Mouse (Mus musculus) embryonic facial prominence, embryonic 11.5 days (tissue): ENCODE data around the gene Kcnq5. TPM values are rescaled to one million over a fixed set of nuclear protein-coding genes. Genes with fewer than 3 reads are reported as not detected.

Source experiments
- ATAC-seq: fragments of 200-750 bp; cut with Nextera tagmentation; replicated peaks from 2 replicates; pipeline ENCODE4 v1.8.0; 2017; ENCODE audit warnings: low read depth; ENCODE audit not compliant: insufficient number of reproducible peaks, low FRiP score, low TSS enrichment
- DNase-seq: peaks from one replicate; pipeline ENCODE4 v3.0.0-alpha.2; 2015; ENCODE audit warnings: low spot score
- H3K27ac ChIP-seq: fragments of 300-500 bp; sonication (generic); replicated peaks from 2 replicates; pipeline ENCODE4 v1.5.1; 2014; ENCODE audit warnings: mild to moderate bottlenecking, low read depth, low read length, control low read depth
- H3K27me3 ChIP-seq: fragments of 300-500 bp; sonication (generic); 2 replicates; pipeline ENCODE4 v1.6.1; 2014; ENCODE audit warnings: mild to moderate bottlenecking, low read length, moderate library complexity, mixed read lengths; ENCODE audit not compliant: control insufficient read depth, insufficient read depth
- H3K36me3 ChIP-seq: fragments of 300-500 bp; sonication (generic); replicated peaks from 2 replicates; pipeline ENCODE4 v1.6.1; 2014; ENCODE audit warnings: low read depth, mild to moderate bottlenecking, low read length, moderate library complexity, mixed read lengths; ENCODE audit not compliant: control insufficient read depth, insufficient read depth
- H3K4me1 ChIP-seq: fragments of 300-500 bp; sonication (generic); 2 replicates; pipeline ENCODE4 v1.6.1; 2014; ENCODE audit warnings: low read length, mixed read lengths; ENCODE audit not compliant: control insufficient read depth, insufficient read depth
- H3K4me2 ChIP-seq: fragments of 300-500 bp; sonication (generic); 2 replicates; pipeline ENCODE4 v1.6.1; 2014; ENCODE audit warnings: low read depth, mild to moderate bottlenecking, control low read depth, low read length, moderate library complexity
- H3K4me3 ChIP-seq: fragments of 300-500 bp; sonication (generic); 2 replicates; pipeline ENCODE4 v1.5.1; 2014; ENCODE audit warnings: low read depth, low read length, control low read depth
- H3K9ac ChIP-seq: fragments of 300-500 bp; sonication (generic); replicated peaks from 2 replicates; pipeline ENCODE4 v1.6.1; 2014; ENCODE audit warnings: mild to moderate bottlenecking, control low read depth, low read length
- H3K9me3 ChIP-seq: fragments of 300-500 bp; sonication (generic); replicated peaks from 2 replicates; pipeline ENCODE4 v1.6.1; 2016; ENCODE audit warnings: mild to moderate bottlenecking, low read length, inconsistent platforms, mixed read lengths; ENCODE audit not compliant: control insufficient read depth
- WGBS: fragments of 180-500 bp; shearing (Covaris S2); extraction: QIAGEN DNeasy Blood & Tissue Kit; methylation state at CpG from one replicate; pipeline ENCODE4 v1.1.7; 2014; 5-methylcytosine and 5-hydroxymethylcytosine counted together
- polyA plus RNA-seq: library from polyadenylated mRNA; unstranded; fragments of >200 nt; fragmentation: Nextera tagmentation; extraction: Ambion mirVana; gene quantifications from 2 replicates; pipeline ENCODE4 v1.2.1, GENCODE M21; 2014

Gene Kcnq5
- polyA plus RNA-seq, 1 experiment from 2014 or later, result 1.1 TPM

DNA sequence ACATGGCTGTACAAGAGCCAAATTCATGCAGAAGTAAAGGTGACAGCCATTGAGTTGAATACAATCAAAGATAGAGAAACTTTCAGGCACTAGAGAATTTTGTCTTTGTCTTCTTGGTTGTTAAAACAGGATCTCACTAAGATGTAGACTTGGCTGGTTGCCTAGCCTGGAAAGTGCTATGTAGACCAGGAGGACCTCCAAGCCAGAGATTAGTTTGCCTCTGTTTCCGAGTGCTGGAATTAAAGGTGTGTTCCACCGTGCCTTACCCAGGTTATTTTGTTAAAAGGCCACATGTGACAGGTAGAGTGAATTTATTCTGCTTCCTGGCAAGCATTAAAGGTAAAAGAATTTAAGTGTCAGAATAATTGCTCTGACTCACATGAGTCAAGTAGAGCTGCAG is 271.3 kb downstream of the Kcnq5 start:
- ATAC-seq (no peak), DNase-seq (no peak)
- no peaks in the 10 kb centered on the region for H3K9me3 ChIP-seq
- no peaks in the 10 kb centered on the region for H3K36me3 ChIP-seq
- WGBS, result 81% methylated on average over 2 of the region's 2 CpGs
- H3K4me1 ChIP-seq, result no peaks in the 10 kb centered on the region
- no peak overlapping the region for H3K27ac ChIP-seq
- no peaks in the 10 kb centered on the region for H3K27me3 ChIP-seq
- no peak overlapping the region for H3K4me3 ChIP-seq
- H3K4me2 ChIP-seq, result no peak overlapping the region
- H3K9ac ChIP-seq, result no peak overlapping the region

DNA sequence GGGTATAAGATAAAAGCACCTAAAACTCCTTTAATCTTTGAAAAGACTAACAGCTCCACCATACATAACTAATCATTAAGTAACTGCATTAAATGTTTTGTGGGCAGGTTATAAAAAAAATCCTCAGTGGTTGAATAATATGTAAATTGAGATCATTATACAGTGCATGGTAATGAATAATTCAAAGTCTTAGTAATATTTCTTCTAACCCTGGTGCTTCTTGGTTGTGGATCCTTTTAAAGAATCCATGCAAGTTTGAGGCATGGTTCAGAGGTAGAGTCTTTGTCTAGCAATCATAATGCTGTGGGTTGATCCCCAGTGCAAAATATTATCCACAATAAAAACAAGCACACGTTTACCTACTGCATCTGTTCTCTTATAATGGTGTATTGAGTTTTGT is 272.8 kb downstream of the Kcnq5 start:
- ATAC-seq (no peak), DNase-seq (no peak)
- 61% methylated on average over 1 of the region's 1 CpGs for WGBS

DNA sequence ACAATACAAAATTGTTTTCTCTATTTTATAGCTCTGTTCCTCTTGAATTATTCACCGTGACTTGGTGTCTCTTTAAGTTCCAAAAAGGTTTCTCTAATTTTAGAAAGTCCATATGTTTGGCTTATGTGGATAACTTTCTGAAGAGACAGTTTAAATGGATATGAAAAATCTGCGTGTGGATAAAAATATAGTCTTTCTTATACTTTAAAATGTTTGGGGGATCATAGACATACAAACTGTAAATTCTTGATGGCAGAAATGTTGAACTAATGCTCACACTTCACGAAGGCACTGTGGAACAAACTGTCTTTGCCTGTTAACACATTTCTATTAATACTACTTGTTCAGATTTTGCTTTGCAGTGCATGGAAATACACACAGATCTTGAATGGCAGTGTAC is 277.3 kb downstream of the Kcnq5 start:
- no peak for DNase-seq
- Histone ChIP-seq H3K4me1 (no peaks in the 10 kb centered on the region), H3K9me3 (no peaks in the 10 kb centered on the region), H3K4me2 (no peak overlapping the region), H3K27me3 (no peaks in the 10 kb centered on the region), H3K9ac (no peak overlapping the region), H3K36me3 (no peaks in the 10 kb centered on the region), H3K27ac (no peak overlapping the region), H3K4me3 (no peak overlapping the region)
- 88% methylated on average over 3 of the region's 3 CpGs for WGBS
- no peak for ATAC-seq

More for the DNA sequence above, 272.8 kb downstream of the Kcnq5 start:
- no peak overlapping the region for H3K9ac ChIP-seq
- no peak overlapping the region for H3K4me3 ChIP-seq
- no peaks in the 10 kb centered on the region for H3K9me3 ChIP-seq
- H3K4me2 ChIP-seq, result no peak overlapping the region
- no peaks in the 10 kb centered on the region for H3K4me1 ChIP-seq
- no peaks in the 10 kb centered on the region for H3K36me3 ChIP-seq
- no peaks in the 10 kb centered on the region for H3K27me3 ChIP-seq
- no peak overlapping the region for H3K27ac ChIP-seq

DNA sequence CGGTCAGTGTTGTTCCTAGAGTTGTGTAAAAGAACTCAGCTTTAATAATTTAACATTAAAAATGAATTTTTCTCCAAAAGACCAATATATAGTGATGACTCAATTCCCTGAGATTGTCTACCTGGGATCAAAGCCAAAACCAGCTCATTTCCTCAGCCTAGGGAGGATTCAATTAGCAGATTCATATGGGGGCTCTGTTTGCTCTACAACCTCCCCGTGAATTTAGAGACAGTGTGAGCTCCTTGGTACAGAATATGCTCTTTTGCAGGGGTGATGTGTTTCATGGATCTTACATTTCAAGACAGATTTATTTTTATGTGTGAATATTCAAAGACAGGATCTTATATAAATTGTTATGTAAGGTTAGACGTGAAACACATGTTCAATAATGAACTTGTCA is 284.9 kb downstream of the Kcnq5 start:
- no peak for DNase-seq
- 87% methylated on average over 3 of the region's 3 CpGs for WGBS
- H3K4me1 ChIP-seq, result no peaks in the 10 kb centered on the region
- no peaks in the 10 kb centered on the region for H3K36me3 ChIP-seq
- no peak for ATAC-seq
- no peaks in the 10 kb centered on the region for H3K27me3 ChIP-seq
- H3K9ac ChIP-seq, result no peak overlapping the region
- H3K4me3 ChIP-seq, result no peak overlapping the region
- H3K9me3 ChIP-seq, result no peaks in the 10 kb centered on the region
- no peak overlapping the region for H3K4me2 ChIP-seq
- no peak overlapping the region for H3K27ac ChIP-seq

DNA sequence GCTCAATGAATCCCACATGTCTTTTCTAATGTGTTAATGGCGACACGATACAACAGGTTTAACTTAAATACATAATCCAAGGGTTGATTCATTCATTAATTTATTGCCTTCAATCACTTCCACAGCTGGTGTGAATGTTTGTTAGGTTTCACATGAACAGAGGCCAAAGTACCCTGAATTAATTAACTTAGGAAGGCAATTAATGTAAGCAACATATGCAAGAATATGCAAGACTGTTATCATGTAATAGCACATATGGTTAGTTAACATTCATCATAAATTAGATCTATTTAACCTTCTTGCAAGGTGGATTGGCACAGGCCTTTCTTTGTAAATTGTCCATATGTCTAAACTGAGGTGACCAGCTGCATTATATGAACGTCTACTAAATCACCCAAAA is 300.9 kb downstream of the Kcnq5 start:
- 85% methylated on average over 3 of the region's 3 CpGs for WGBS

DNA sequence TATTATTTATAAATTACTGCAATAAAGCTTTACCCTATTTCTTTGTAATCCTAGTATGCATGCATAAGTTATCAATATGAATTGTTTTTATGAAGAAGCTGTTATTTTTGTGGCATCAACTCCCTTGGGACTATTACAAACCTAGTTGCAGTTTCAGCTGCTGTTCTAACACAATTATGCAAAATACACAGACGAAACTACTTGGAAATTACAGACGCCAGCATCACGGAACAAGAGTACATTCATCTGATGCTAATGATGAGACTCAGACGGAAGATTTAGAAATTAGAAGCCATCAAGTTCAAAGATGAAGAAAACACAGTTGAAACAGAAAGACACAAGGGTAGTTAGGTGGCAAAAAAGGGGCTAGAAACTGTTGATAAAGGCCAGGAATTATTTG is 310.9 kb downstream of the Kcnq5 start:
- Histone ChIP-seq H3K4me1 (no peaks in the 10 kb centered on the region), H3K27me3 (no peaks in the 10 kb centered on the region), H3K36me3 (no peaks in the 10 kb centered on the region), H3K4me2 (no peak overlapping the region), H3K9me3 (no peaks in the 10 kb centered on the region), H3K9ac (no peak overlapping the region), H3K27ac (no peak overlapping the region), H3K4me3 (no peak overlapping the region)
- WGBS, result 50% methylated on average over 4 of the region's 4 CpGs
- no peak for DNase-seq
- no peak for ATAC-seq

More for the DNA sequence above, 300.9 kb downstream of the Kcnq5 start:
- no peak for ATAC-seq
- H3K9me3 ChIP-seq, result no peaks in the 10 kb centered on the region
- H3K36me3 ChIP-seq, result no peaks in the 10 kb centered on the region
- no peak for DNase-seq
- H3K4me2 ChIP-seq, result no peak overlapping the region
- H3K27me3 ChIP-seq, result no peaks in the 10 kb centered on the region
- H3K4me3 ChIP-seq, result no peak overlapping the region
- no peak overlapping the region for H3K27ac ChIP-seq
- no peaks in the 10 kb centered on the region for H3K4me1 ChIP-seq
- no peak overlapping the region for H3K9ac ChIP-seq

DNA sequence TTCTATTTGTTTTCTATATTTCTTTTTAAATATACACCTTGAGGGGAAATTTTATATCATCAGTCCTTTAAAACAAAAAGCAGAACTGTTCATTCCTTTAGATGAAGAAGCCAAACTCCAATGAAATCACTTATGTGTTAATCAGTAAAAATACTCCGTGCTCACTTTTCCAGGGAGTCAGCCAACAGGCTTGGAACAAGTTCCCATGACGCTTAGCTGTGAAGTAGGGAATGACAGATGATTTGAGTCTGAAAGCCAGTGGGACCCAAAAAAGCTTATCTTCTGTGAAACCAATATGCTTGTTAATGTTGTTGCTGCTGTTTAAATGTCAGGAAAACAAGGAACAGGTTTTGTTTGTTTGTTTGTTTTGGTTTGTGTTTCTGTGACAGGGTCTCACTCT is 326.3 kb downstream of the Kcnq5 start:
- 79% methylated on average over 2 of the region's 2 CpGs for WGBS
- Histone ChIP-seq H3K27ac (no peak overlapping the region), H3K4me1 (no peaks in the 10 kb centered on the region), H3K9ac (no peak overlapping the region), H3K4me3 (no peak overlapping the region), H3K36me3 (no peaks in the 10 kb centered on the region), H3K4me2 (no peak overlapping the region), H3K9me3 (no peaks in the 10 kb centered on the region), H3K27me3 (no peaks in the 10 kb centered on the region)
- no peak for ATAC-seq
- DNase-seq, result no peak

DNA sequence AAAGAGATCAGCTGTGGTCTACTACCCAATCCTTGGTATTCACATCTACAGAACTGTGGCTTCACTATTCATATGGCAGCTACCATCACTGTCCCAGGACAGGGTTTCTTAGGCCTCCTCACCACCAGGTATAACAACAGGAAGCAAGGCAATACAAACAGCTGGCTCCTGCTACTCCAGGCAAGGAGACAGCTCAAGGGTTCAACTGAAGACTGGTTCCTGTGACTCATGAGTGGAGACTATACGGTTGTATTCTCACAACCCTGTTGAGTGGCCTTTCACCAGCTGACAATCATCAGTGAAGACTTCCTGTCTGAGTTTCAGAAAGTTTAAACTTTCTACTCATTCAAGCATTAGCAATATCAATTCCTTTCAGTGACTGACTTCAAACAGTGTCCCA is 327.7 kb downstream of the Kcnq5 start:
- H3K4me1 ChIP-seq, result no peaks in the 10 kb centered on the region
- no peak overlapping the region for H3K4me2 ChIP-seq
- no peak for DNase-seq
- 58% methylated on average over 1 of the region's 1 CpGs for WGBS
- no peak overlapping the region for H3K4me3 ChIP-seq
- no peak overlapping the region for H3K9ac ChIP-seq
- no peaks in the 10 kb centered on the region for H3K27me3 ChIP-seq
- no peak for ATAC-seq
- H3K27ac ChIP-seq, result no peak overlapping the region
- no peaks in the 10 kb centered on the region for H3K36me3 ChIP-seq
- no peaks in the 10 kb centered on the region for H3K9me3 ChIP-seq
